Mouse (Mus musculus) neural tube, embryonic 11.5 days (tissue): Measurements from ENCODE around the gene Rrp9. TPM values are rescaled to one million over a fixed set of nuclear protein-coding genes. Genes with fewer than 3 reads are reported as not detected.

Experiments used
- ATAC-seq: fragments of 200-750 bp; cut with Nextera tagmentation; 2 replicates; pipeline ENCODE4 v1.8.0; 2017; ENCODE audit warnings: moderate number of reproducible peaks, mild to moderate bottlenecking, moderate TSS enrichment, moderate library complexity; ENCODE audit not compliant: insufficient read depth, low FRiP score, low TSS enrichment
- DNase-seq: peaks from one replicate; pipeline ENCODE4 v3.0.0-alpha.2; 2015; ENCODE audit warnings: low spot score
- H3K27ac ChIP-seq: fragments of 300-500 bp; sonication (generic); 2 replicates; pipeline ENCODE4 v1.5.1; 2014; ENCODE audit warnings: low read depth, mild to moderate bottlenecking, low read length
- H3K27me3 ChIP-seq: fragments of 300-500 bp; sonication (generic); 2 replicates; pipeline ENCODE4 v1.6.1; 2014; ENCODE audit warnings: mild to moderate bottlenecking, low read length, mixed read lengths; ENCODE audit not compliant: control insufficient read depth, insufficient read depth
- H3K36me3 ChIP-seq: fragments of 300-500 bp; sonication (generic); 2 replicates; pipeline ENCODE4 v1.6.1; 2014; ENCODE audit warnings: mild to moderate bottlenecking, low read length, moderate library complexity, mixed read lengths; ENCODE audit not compliant: control insufficient read depth, insufficient read depth
- H3K4me1 ChIP-seq: fragments of 300-500 bp; sonication (generic); 2 replicates; pipeline ENCODE4 v1.6.1; 2014; ENCODE audit warnings: low read length, mixed read lengths; ENCODE audit not compliant: control insufficient read depth, insufficient read depth
- H3K4me2 ChIP-seq: fragments of 300-500 bp; sonication (generic); 2 replicates; pipeline ENCODE4 v1.6.1; 2014; ENCODE audit warnings: low read depth, mild to moderate bottlenecking, moderate library complexity
- H3K4me3 ChIP-seq: fragments of 300-500 bp; sonication (generic); 2 replicates; pipeline ENCODE4 v1.5.1; 2014; ENCODE audit warnings: low read depth, low read length
- H3K9ac ChIP-seq: fragments of 300-500 bp; sonication (generic); 2 replicates; pipeline ENCODE4 v1.6.1; 2014; ENCODE audit warnings: mild to moderate bottlenecking, low read length
- H3K9me3 ChIP-seq: fragments of 300-500 bp; sonication (generic); 2 replicates; pipeline ENCODE4 v1.6.1; 2016; ENCODE audit warnings: low read length; ENCODE audit not compliant: control insufficient read depth
- WGBS: fragments of 180-500 bp; shearing (Covaris S2); extraction: QIAGEN DNeasy Blood & Tissue Kit; methylation state at CpG from one replicate; pipeline ENCODE4 v1.1.7; 2014; 5-methylcytosine and 5-hydroxymethylcytosine counted together
- polyA plus RNA-seq: library from polyadenylated mRNA; unstranded; fragments of >200 nt; fragmentation: Nextera tagmentation; extraction: Ambion mirVana; gene quantifications from 2 replicates; pipeline ENCODE4 v1.2.1, GENCODE M21; 2014

Gene Rrp9
- polyA plus RNA-seq, 1 experiment from 2014 or later, result 48.1 TPM

DNA sequence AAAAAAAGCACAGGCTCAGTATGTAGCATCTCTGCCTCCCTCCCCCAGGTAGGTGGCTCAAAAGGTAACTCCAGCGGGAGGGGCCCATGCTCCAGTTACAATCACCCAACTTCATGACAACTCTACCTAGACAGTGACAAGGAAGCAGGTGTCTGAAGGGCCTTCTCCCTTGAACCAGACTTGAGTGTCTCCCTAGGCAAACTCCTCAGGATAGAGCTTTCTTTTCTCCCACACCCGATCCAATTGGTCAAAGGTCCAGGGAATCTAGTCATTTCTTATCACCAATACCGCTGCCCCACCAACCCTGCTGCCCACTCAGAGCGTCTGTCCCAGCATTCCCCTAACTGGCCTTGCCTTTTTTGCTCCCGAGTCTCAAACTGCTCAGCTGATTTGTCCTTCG, 9.0 kb upstream of the Rrp9 start:
- Histone ChIP-seq H3K4me2 (no peak overlapping the region), H3K9ac (no peak overlapping the region), H3K27me3 (peaks cover 2% of the 10 kb centered on the region; the same call in 1 of the 2 replicates), H3K4me1 (peaks cover 24% of the 10 kb centered on the region), H3K27ac (no peak overlapping the region), H3K9me3 (no peaks in the 10 kb centered on the region), H3K4me3 (no peak overlapping the region), H3K36me3 (peaks cover 10% of the 10 kb centered on the region)
- ATAC-seq (no peak), DNase-seq (no peak)
- 87% methylated on average over 6 of the region's 6 CpGs for WGBS

- Histone ChIP-seq H3K36me3 (peaks cover 6% of the 10 kb centered on the region), H3K4me3 (no peak overlapping the region), H3K27ac (no peak overlapping the region), H3K9ac (no peak overlapping the region), H3K4me2 (no peak overlapping the region), H3K9me3 (no peaks in the 10 kb centered on the region), H3K27me3 (peaks cover 2% of the 10 kb centered on the region; the same call in 1 of the 2 replicates), H3K4me1 (peaks cover 28% of the 10 kb centered on the region)
- ATAC-seq, result no peak
- DNase-seq, result no peak
- 86% methylated on average over 7 of the region's 7 CpGs for WGBS
Observed at GRCm38 (mm10) chr9:106467746-106468145, 8.0 kb upstream of the Rrp9 start.

GRCm38 (mm10) chr9:106469317-106469716, 6.4 kb upstream of the Rrp9 start:
- Histone ChIP-seq H3K4me2 (no peak overlapping the region), H3K9me3 (no peaks in the 10 kb centered on the region), H3K9ac (no peak overlapping the region), H3K27me3 (no peaks in the 10 kb centered on the region), H3K27ac (no peak overlapping the region), H3K4me1 (peaks cover 18% of the 10 kb centered on the region), H3K4me3 (no peak overlapping the region), H3K36me3 (no peaks in the 10 kb centered on the region)
- 79% methylated on average over 6 of the region's 6 CpGs for WGBS
- no peak for DNase-seq
- no peak for ATAC-seq

DNA sequence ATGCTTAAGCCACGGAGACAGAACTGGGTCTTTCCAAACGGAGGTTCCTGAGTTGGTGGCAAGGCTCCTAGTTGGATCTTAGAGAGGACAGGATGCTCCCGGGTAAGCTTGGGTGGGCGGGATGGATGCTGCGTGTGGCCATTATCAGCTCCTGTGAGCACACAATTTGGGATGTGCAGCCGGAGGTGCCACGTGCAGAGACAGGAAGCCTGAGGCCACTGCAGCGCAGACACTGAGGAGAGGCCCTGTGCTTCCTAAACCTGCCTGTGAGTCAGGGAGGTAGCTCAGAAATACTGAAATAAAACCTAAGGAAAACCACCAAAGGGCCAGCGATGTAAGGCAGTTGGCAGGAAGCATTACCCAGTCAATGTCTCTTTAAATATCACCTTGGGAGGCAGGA, 6.0 kb upstream of the Rrp9 start:
- Histone ChIP-seq H3K27ac (no peak overlapping the region), H3K36me3 (no peaks in the 10 kb centered on the region), H3K9me3 (no peaks in the 10 kb centered on the region), H3K9ac (no peak overlapping the region), H3K4me2 (no peak overlapping the region), H3K4me3 (no peak overlapping the region), H3K4me1 (peaks cover 15% of the 10 kb centered on the region; the same call in 1 of the 2 replicates), H3K27me3 (no peaks in the 10 kb centered on the region)
- DNase-seq (no peak), ATAC-seq (no peak)
- WGBS, result 78% methylated on average over 9 of the region's 9 CpGs

DNA sequence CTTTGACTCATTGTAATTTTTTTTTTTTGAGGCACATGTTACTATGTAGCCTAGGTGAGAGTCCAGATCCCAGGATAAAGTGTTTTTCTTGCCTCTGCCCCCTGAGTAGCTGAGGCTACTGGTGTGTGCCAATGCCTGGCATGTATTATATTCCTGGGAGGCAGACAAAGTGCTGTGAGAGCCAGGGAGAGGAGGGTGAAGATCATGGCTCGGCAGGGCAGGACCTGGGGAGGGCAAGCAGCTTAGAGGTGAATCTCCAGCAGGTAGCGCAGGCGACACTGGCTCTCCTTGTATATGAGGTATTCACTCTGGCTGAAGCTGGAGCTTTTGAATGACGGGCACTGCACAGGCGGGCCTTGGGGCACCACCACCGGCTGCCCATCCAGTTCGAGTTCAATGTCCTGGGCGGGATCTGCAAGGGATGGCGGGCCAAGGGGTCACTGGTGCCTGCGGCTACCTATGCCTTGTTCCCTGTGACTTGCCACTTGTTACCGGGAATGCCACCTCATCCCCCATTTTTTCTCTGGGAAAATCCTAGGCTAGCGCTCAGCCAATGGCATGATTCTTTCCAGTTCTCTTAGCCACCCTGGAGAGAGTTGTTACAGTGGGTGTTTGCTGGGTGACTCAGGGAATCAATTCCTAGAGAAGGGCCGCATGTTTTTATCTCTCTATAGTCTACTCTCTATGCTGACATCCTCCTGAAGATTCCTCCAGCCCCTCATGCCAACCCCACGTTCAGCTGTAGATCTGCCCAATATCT, 4.6 kb upstream of the Rrp9 start:
- no peaks in the 10 kb centered on the region for H3K9me3 ChIP-seq
- H3K27me3 ChIP-seq, result no peaks in the 10 kb centered on the region
- ATAC-seq (no peak), DNase-seq (no peak)
- no peaks in the 10 kb centered on the region for H3K36me3 ChIP-seq
- no peak overlapping the region for H3K9ac ChIP-seq
- H3K27ac ChIP-seq, result no peak overlapping the region
- H3K4me3 ChIP-seq, result no peak overlapping the region
- WGBS, result 64% methylated on average over 14 of the region's 14 CpGs
- peak overlapping the region; percentile 24; the same call in 1 of the 2 replicates for H3K4me2 ChIP-seq
- peaks cover 9% of the 10 kb centered on the region; the same call in 1 of the 2 replicates for H3K4me1 ChIP-seq

DNA sequence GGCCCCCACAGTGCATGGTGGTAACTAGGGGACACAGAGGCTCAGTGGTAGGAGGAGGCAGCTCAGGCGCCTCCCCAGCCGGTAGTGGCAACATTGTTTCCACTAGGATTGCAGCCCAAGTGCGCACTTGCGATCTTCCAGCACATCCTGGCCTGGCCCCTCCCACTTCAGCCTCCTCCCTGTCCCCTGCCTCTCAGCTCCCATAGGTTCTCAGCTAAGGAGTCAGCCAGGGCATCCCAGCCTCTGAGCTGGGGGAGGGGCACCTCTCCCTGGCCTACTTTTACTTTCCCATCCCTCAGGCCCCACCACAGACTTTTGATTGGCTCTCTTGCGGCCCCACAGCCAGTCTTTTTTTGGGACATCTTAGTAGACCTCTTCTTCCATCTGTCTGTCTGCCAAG, 3.9 kb upstream of the Rrp9 start:
- H3K4me3 ChIP-seq, result no peak overlapping the region
- 12% methylated on average over 5 of the region's 5 CpGs for WGBS

DNA sequence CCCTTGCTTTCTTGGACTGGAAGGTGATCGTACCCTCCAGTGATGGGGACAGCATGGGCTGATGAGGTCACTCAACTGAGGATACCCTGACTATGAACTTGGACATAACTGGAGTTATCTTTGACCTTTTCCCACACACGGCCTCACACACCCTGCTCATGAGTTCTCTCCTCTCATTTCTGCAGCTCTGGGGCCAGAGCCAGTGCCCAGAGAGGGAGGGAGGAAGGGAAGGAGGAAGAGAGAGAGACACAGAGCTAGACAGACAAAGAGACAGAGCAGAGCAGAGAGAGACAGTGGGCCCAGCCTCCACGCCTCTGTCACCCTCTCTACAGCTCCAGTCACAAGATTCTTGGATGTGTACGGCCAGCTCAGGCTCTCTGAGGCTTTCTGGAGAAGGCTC, 3.4 kb upstream of the Rrp9 start:
- Histone ChIP-seq H3K4me1 (peaks cover 9% of the 10 kb centered on the region; the same call in 1 of the 2 replicates), H3K4me3 (no peak overlapping the region), H3K36me3 (no peaks in the 10 kb centered on the region), H3K9ac (no peak overlapping the region), H3K9me3 (no peaks in the 10 kb centered on the region), H3K27me3 (no peaks in the 10 kb centered on the region), H3K27ac (no peak overlapping the region), H3K4me2 (no peak overlapping the region)
- WGBS, result 68% methylated on average over 4 of the region's 4 CpGs
- no peak for ATAC-seq
- peak; percentile 6 for DNase-seq

More for the DNA sequence above, 3.9 kb upstream of the Rrp9 start:
- Histone ChIP-seq H3K4me2 (peak overlapping the region; percentile 24; the same call in 1 of the 2 replicates), H3K9ac (no peak overlapping the region), H3K4me1 (peaks cover 9% of the 10 kb centered on the region; the same call in 1 of the 2 replicates), H3K27me3 (no peaks in the 10 kb centered on the region), H3K9me3 (no peaks in the 10 kb centered on the region), H3K36me3 (no peaks in the 10 kb centered on the region), H3K27ac (no peak overlapping the region)
- no peak for ATAC-seq
- DNase-seq, result peak; percentile 17

- DNase-seq (no peak), ATAC-seq (no peak)
- WGBS, result 90% methylated on average over 16 of the region's 16 CpGs
- no peak overlapping the region for H3K4me2 ChIP-seq
- H3K9ac ChIP-seq, result no peak overlapping the region
- H3K27ac ChIP-seq, result no peak overlapping the region
- H3K36me3 ChIP-seq, result no peaks in the 10 kb centered on the region
- H3K4me1 ChIP-seq, result peaks cover 16% of the 10 kb centered on the region
- no peak overlapping the region for H3K4me3 ChIP-seq
- no peaks in the 10 kb centered on the region for H3K9me3 ChIP-seq
- H3K27me3 ChIP-seq, result no peaks in the 10 kb centered on the region
Observed at GRCm38 (mm10) chr9:106473081-106473752, 2.5 kb upstream of the Rrp9 start.

- ATAC-seq, result no peak
Observed at GRCm38 (mm10) chr9:106473753-106474105, 2.0 kb upstream of the Rrp9 start.

More at GRCm38 (mm10) chr9:106473753-106474105, 2.0 kb upstream of the Rrp9 start:
- no peaks in the 10 kb centered on the region for H3K27me3 ChIP-seq
- WGBS, result 80% methylated on average over 5 of the region's 5 CpGs
- DNase-seq, result peak; percentile 9
- no peak overlapping the region for H3K4me3 ChIP-seq
- H3K9me3 ChIP-seq, result no peaks in the 10 kb centered on the region
- H3K4me2 ChIP-seq, result no peak overlapping the region
- no peak overlapping the region for H3K9ac ChIP-seq
- no peaks in the 10 kb centered on the region for H3K36me3 ChIP-seq
- H3K27ac ChIP-seq, result no peak overlapping the region
- peaks cover 17% of the 10 kb centered on the region for H3K4me1 ChIP-seq
